Mouse (Mus musculus) testis, adult 2 months (tissue): ENCODE data around the gene Cacng2. TPM values are rescaled to one million over a fixed set of nuclear protein-coding genes. Genes with fewer than 3 reads are reported as not detected.
A peak's percentile ranks its signal among the peaks of the same experiment; 100 is the strongest.

Experiments used
- H3K27ac ChIP-seq: fragments of 200-500 bp; 2 replicates; pipeline ENCODE4 v1.5.1; 2012; ENCODE audit warnings: low read depth, low read length; ENCODE audit not compliant: control insufficient read depth, insufficient read depth
- H3K27me3 ChIP-seq: fragments of 200-500 bp; 2 replicates; pipeline ENCODE4 v1.6.1; 2012; ENCODE audit warnings: mild to moderate bottlenecking, low read length, moderate library complexity; ENCODE audit not compliant: control insufficient read depth, insufficient read depth
- H3K36me3 ChIP-seq: fragments of 200-500 bp; 2 replicates; pipeline ENCODE4 v1.6.1; 2012; ENCODE audit warnings: mild to moderate bottlenecking, low read length; ENCODE audit not compliant: control insufficient read depth, insufficient read depth
- H3K4me1 ChIP-seq: fragments of 200-500 bp; 2 replicates; pipeline ENCODE4 v1.6.1; 2012; ENCODE audit warnings: low read length; ENCODE audit not compliant: control insufficient read depth, insufficient read depth
- H3K4me3 ChIP-seq: fragments of 200-500 bp; 2 replicates; pipeline ENCODE4 v1.5.1; 2012; ENCODE audit warnings: low read depth, mild to moderate bottlenecking, low read length, moderate library complexity, mixed read lengths; ENCODE audit not compliant: control insufficient read depth
- CTCF ChIP-seq: fragments of 200-500 bp; IDR thresholded peaks from 2 replicates; pipeline ENCODE4 v1.5.1; 2012; ENCODE audit warnings: low read depth, mild to moderate bottlenecking, inconsistent platforms, low read length, moderate library complexity; ENCODE audit not compliant: control insufficient read depth, insufficient read depth, insufficient replicate concordance
- POLR2A ChIP-seq: fragments of 200-500 bp; IDR thresholded peaks from 2 replicates; pipeline ENCODE4 v1.6.1; 2012; ENCODE audit warnings: low read depth, mild to moderate bottlenecking, inconsistent platforms, low read length, moderate library complexity; ENCODE audit not compliant: control insufficient read depth
- polyA plus RNA-seq: library from polyadenylated mRNA; depleted of rRNA; stranded (reverse); fragments of >200 nt; gene quantifications from 2 replicates; pipeline ENCODE4 v1.2.3, GENCODE M21; 2012

Cacng2 gene
- polyA plus RNA-seq, 1 experiment = 0.02 TPM

GRCm38 (mm10) chr15:78080326-78080725 lies 39.5 kb downstream of the Cacng2 start:
- no peaks in the 10 kb centered on the region for H3K27me3 ChIP-seq
- TF ChIP-seq CTCF (no peak), POLR2A (no peak)
- H3K4me3 ChIP-seq = no peak overlapping the region
- no peak overlapping the region for H3K27ac ChIP-seq
- no peaks in the 10 kb centered on the region; the same call in 1 of the 2 replicates for H3K4me1 ChIP-seq
- H3K36me3 ChIP-seq = no peaks in the 10 kb centered on the region

- Histone ChIP-seq H3K36me3 (no peaks in the 10 kb centered on the region), H3K27ac (no peak overlapping the region), H3K27me3 (no peaks in the 10 kb centered on the region), H3K4me1 (peaks cover 2% of the 10 kb centered on the region; the same call in 1 of the 2 replicates), H3K4me3 (no peak overlapping the region)
- TF ChIP-seq POLR2A = no peak
- no peak for TF ChIP-seq CTCF
Observed at GRCm38 (mm10) chr15:78078776-78079628, 40.8 kb downstream of the Cacng2 start.

GRCm38 (mm10) chr15:78078206-78078605 lies 41.6 kb downstream of the Cacng2 start:
- no peaks in the 10 kb centered on the region for H3K27me3 ChIP-seq
- no peak for TF ChIP-seq CTCF
- TF ChIP-seq POLR2A = no peak
- no peaks in the 10 kb centered on the region for H3K36me3 ChIP-seq
- H3K4me3 ChIP-seq = peak overlapping the region; percentile 49
- H3K27ac ChIP-seq = no peak overlapping the region
- H3K4me1 ChIP-seq = peaks cover 2% of the 10 kb centered on the region; the same call in 1 of the 2 replicates

DNA sequence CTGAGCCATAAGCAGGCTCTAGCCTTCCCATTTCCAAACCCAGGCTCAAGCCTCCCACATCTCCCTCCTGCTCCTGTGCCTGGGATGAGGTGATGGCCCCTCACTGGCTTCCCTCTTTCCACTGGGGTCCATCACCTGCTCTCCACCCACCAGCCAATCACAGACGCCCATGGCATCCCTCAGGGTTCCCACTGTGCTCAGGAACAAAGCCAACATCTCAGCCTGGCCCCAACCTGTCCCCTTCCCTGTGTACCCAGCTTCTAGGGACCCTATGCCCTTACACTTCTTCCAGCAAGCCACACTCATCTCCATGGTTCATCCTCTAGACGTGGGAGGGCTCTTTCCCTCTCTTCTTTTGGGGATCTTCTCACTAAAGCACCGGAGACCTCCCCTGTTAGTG lies 43.9 kb downstream of the Cacng2 start:
- no peaks in the 10 kb centered on the region for H3K27me3 ChIP-seq
- no peak overlapping the region for H3K27ac ChIP-seq
- no peak overlapping the region for H3K4me3 ChIP-seq
- H3K4me1 ChIP-seq = peaks cover 2% of the 10 kb centered on the region; the same call in 1 of the 2 replicates
- no peak for TF ChIP-seq POLR2A
- no peak for TF ChIP-seq CTCF
- H3K36me3 ChIP-seq = no peaks in the 10 kb centered on the region

DNA sequence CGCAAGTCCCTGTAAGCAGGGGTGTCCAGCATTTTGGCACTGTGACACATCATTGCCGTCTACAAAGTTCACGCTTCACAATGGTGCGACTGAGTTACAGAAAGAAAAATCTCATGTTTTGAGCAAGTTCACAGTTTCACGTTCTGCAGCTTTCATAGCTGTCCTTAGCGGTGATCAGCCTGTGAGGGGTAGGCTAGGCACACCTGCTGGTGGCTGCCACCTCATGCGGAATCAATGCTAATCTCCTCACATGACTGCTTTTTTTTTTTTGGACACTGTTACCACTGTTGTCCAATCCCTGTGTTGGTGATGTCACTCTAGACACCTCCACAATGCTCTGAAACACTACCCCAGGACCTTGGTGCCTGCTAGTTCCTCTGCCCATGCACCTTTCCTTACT lies 46.7 kb downstream of the Cacng2 start:
- Histone ChIP-seq H3K4me3 (no peak overlapping the region), H3K27me3 (no peaks in the 10 kb centered on the region), H3K4me1 (peaks cover 2% of the 10 kb centered on the region; the same call in 1 of the 2 replicates), H3K36me3 (no peaks in the 10 kb centered on the region), H3K27ac (no peak overlapping the region)
- TF ChIP-seq CTCF (no peak), POLR2A (no peak)

- H3K27me3 ChIP-seq = no peaks in the 10 kb centered on the region
- H3K4me3 ChIP-seq = no peak overlapping the region
- no peak overlapping the region for H3K27ac ChIP-seq
- H3K4me1 ChIP-seq = no peaks in the 10 kb centered on the region
- no peak for TF ChIP-seq POLR2A
- no peaks in the 10 kb centered on the region for H3K36me3 ChIP-seq
Observed at GRCm38 (mm10) chr15:78066475-78066874, 53.4 kb downstream of the Cacng2 start.

GRCm38 (mm10) chr15:78065541-78065940 lies 54.3 kb downstream of the Cacng2 start:
- no peaks in the 10 kb centered on the region for H3K4me1 ChIP-seq
- H3K27ac ChIP-seq = no peak overlapping the region
- H3K27me3 ChIP-seq = no peaks in the 10 kb centered on the region

More at GRCm38 (mm10) chr15:78065541-78065940, 54.3 kb downstream of the Cacng2 start:
- Histone ChIP-seq H3K4me3 (no peak overlapping the region), H3K36me3 (no peaks in the 10 kb centered on the region)
- TF ChIP-seq CTCF (no peak), POLR2A (no peak)
